Mouse (Mus musculus) thymus, adult 2 months (tissue): Measurements from ENCODE around the gene Bcap29.

ENCODE experiments used
- CTCF ChIP-seq: fragments of 200-500 bp; IDR thresholded peaks from 2 replicates; pipeline ENCODE4 v1.5.1; 2012; ENCODE audit warnings: mild to moderate bottlenecking, control low read depth, low read length, moderate library complexity, borderline replicate concordance; ENCODE audit not compliant: control insufficient read depth, poor library complexity, insufficient read depth; ENCODE audit errors: extremely low read depth
- POLR2A ChIP-seq: fragments of 200-500 bp; IDR thresholded peaks from 2 replicates; pipeline ENCODE4 v1.6.1; 2012; ENCODE audit warnings: mild to moderate bottlenecking, low read length, control low read depth, moderate library complexity; ENCODE audit not compliant: control insufficient read depth, poor library complexity, insufficient read depth; ENCODE audit errors: extremely low read depth

GRCm38 (mm10) chr12:31545219-31545618 lies 89.2 kb downstream of the Bcap29 start:
- TF ChIP-seq CTCF (no peak), POLR2A (no peak)
